Mouse (Mus musculus): ENCODE data around the gene Rhox3f. TPM values are rescaled to one million over a fixed set of nuclear protein-coding genes. Genes with fewer than 3 reads are reported as not detected.
"Not testable (repeated sequence)": the region's sequence is repeated elsewhere in the genome, so short reads cannot be mapped to it uniquely, and the experiment has no call there.

Rhox3f gene
- polyA plus RNA-seq (2012; ENCODE audit: insufficient read depth, low replicate concordance), result not detected in 2 replicates

DNA sequence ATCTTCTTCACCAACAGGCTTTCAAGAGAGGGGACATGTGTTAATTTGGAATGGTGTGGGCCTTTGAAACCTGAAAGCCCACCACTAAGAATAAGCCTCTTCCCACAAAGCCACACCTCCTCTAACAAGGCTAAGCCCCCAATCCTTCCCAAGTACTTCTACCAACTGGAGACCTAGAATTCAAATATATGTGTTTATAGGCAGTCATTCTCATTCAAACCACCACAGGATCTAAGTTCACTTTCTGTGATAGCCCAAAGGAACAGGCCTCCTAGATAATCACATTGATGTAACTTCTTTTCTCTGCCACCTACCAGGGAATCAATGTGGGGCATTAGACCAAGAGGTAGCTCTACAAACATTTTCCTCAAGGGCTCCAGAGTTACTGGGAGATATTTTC, at the start of gene Rhox3f:
Gene Rhox3f (plus strand): TSS at position 301 of the 400 bp plus-strand sequence.
- not testable (repeated sequence) for H3K36me3 ChIP-seq (replicated peaks; ENCODE audit: low read length); H3K27me3 ChIP-seq (replicated peaks); H3K9me3 ChIP-seq; H3K4me3 ChIP-seq (replicated peaks); H3K4me1 ChIP-seq

GRCm38 (mm10) chrX:37541719-37542118, 39.1 kb upstream of the Rhox3f start, which contains the start of gene Rhox3e:
TSS of gene Rhox3e (plus strand) at chrX:37542019.
- not testable (repeated sequence) for H3K4me1 ChIP-seq; H3K9me3 ChIP-seq; H3K27me3 ChIP-seq (replicated peaks); H3K36me3 ChIP-seq (replicated peaks; ENCODE audit: low read length); H3K4me3 ChIP-seq (replicated peaks)

- not testable (repeated sequence) for H3K9me3 ChIP-seq; H3K27me3 ChIP-seq (replicated peaks); H3K36me3 ChIP-seq (replicated peaks; ENCODE audit: low read length); H3K4me1 ChIP-seq; H3K4me3 ChIP-seq (replicated peaks)
These were observed 23.7 kb upstream of the Rhox3f start, which contains the start of gene Rhox4e for GRCm38 (mm10) chrX:37557112-37557511. TSS of gene Rhox4e (plus strand) at chrX:37557412.

DNA sequence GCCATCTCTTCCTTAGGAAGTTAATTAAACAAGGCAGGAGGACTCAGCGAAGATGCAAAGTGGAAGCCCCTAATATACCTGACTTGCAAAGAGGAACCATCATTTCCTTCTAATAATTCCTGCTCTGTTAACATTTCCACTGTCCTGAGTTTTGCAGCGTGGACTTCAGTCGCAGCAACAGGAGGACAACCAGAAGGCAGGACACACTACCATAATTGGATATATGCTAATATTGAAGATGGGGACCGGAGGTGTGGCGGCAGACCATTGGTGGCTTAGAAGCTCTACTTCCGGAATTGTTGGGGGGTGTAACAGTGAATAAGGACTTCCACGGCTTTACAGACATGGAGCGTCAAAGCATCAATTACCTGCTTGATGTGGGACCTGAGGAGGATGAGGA, 9.7 kb upstream of the Rhox3f start, which contains the start of gene Rhox2f:
Gene Rhox2f (plus strand): TSS at position 301 of the 400 bp plus-strand sequence.
- not testable (repeated sequence) for H3K9me3 ChIP-seq; H3K27me3 ChIP-seq (replicated peaks); H3K4me3 ChIP-seq (replicated peaks); H3K4me1 ChIP-seq; H3K36me3 ChIP-seq (replicated peaks; ENCODE audit: low read length)

DNA sequence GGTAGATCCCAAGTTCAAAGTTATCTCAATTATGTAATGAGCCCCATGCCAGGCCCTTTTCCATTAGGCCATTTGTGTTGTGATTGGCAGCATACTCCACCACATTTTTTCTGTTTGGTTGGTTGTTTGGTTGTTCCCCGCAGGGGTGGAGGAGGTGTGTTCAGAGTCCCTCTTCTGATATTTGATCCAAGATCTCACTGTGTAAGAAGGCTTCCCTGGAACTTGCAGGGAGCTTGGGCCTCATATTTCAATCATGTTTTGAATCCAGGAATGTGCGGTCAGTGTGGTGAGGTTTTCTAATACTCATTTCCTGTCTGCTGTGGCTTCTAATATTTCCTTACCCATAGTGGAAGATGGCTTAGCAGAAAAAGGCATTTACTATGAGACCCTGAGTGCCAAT, 8.2 kb upstream of the Rhox3f start:
- not testable (repeated sequence) for H3K4me3 ChIP-seq (replicated peaks); H3K36me3 ChIP-seq (replicated peaks; ENCODE audit: low read length); H3K4me1 ChIP-seq; H3K9me3 ChIP-seq; H3K27me3 ChIP-seq (replicated peaks)

- H3K4me1 ChIP-seq; H3K36me3 ChIP-seq (replicated peaks; ENCODE audit: low read length); H3K27me3 ChIP-seq (replicated peaks); H3K4me3 ChIP-seq (replicated peaks); H3K9me3 ChIP-seq: not testable (repeated sequence)
These were observed 26.8 kb downstream of the Rhox3f start, which contains the start of gene Rhox4f for GRCm38 (mm10) chrX:37607604-37608003. TSS of gene Rhox4f (minus strand) at chrX:37607704.

DNA sequence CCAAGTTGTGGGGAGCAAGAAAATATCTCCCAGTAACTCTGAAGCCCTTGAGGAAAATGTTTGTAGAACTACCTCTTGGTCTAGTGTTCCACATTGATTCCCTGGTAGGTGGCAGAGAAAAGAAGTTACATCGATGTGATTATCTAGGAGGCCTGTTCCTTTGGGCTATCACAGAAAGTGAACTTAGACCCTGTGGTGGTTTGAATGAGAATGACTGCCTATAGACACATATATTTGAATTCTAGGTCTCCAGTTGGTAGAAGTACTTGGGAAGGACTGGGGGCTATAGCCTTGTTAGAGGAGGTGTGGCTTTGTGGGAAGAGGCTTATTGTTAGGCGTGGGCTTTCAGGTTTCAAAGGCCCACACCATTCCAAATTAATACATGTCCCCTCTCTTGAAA, 47.7 kb downstream of the Rhox3f start, which contains the start of gene Rhox3g:
Gene Rhox3g (minus strand): TSS at position 101 of the 400 bp plus-strand sequence.
- not testable (repeated sequence) for H3K9me3 ChIP-seq; H3K4me1 ChIP-seq; H3K4me3 ChIP-seq (replicated peaks); H3K36me3 ChIP-seq (replicated peaks; ENCODE audit: low read length); H3K27me3 ChIP-seq (replicated peaks)

Other genes with a start within 250 kb of the Rhox3f start
- not detected in 2 replicates for gene Rhox3a2, start 201.0 kb upstream of the Rhox3f start, polyA plus RNA-seq (2012; ENCODE audit: insufficient read depth, low replicate concordance)
- gene Rhox4a2, start 190.1 kb upstream of the Rhox3f start, polyA plus RNA-seq (2012; ENCODE audit: insufficient read depth, low replicate concordance), result not detected in 2 replicates
- not detected in 2 replicates for gene Rhox2b, start 168.9 kb upstream of the Rhox3f start, polyA plus RNA-seq (2012; ENCODE audit: insufficient read depth, low replicate concordance)
- gene Rhox4b, start 148.5 kb upstream of the Rhox3f start, polyA plus RNA-seq (2012; ENCODE audit: insufficient read depth, low replicate concordance), result not detected in 2 replicates
- not detected in 2 replicates for gene Rhox2c, start 127.3 kb upstream of the Rhox3f start, polyA plus RNA-seq (2012; ENCODE audit: insufficient read depth, low replicate concordance)
- gene Rhox3c, start 122.4 kb upstream of the Rhox3f start, polyA plus RNA-seq (2012; ENCODE audit: insufficient read depth, low replicate concordance), result not detected in 2 replicates
- not detected in 2 replicates for gene Rhox4c, start 100.7 kb upstream of the Rhox3f start, polyA plus RNA-seq (2012; ENCODE audit: insufficient read depth, low replicate concordance)
- gene Rhox2d, start 87.6 kb upstream of the Rhox3f start, polyA plus RNA-seq (2012; ENCODE audit: insufficient read depth, low replicate concordance), result not detected in 2 replicates
- not detected in 2 replicates for gene Rhox4d, start 66.6 kb upstream of the Rhox3f start, polyA plus RNA-seq (2012; ENCODE audit: insufficient read depth, low replicate concordance)
- not detected in 2 replicates for gene Rhox2e, start 50.5 kb upstream of the Rhox3f start, polyA plus RNA-seq (2012; ENCODE audit: insufficient read depth, low replicate concordance)
- not detected in 2 replicates for gene Rhox3e, start 39.0 kb upstream of the Rhox3f start, polyA plus RNA-seq (2012; ENCODE audit: insufficient read depth, low replicate concordance)
- gene Rhox4e, start 23.6 kb upstream of the Rhox3f start, polyA plus RNA-seq (2012; ENCODE audit: insufficient read depth, low replicate concordance), result 0.09 TPM in 1 of 2 replicates, not detected in the other
- gene Rhox2f, start 9.6 kb upstream of the Rhox3f start, polyA plus RNA-seq (2012; ENCODE audit: insufficient read depth, low replicate concordance), result not detected in 2 replicates
- gene Rhox4f, start 26.7 kb downstream of the Rhox3f start, polyA plus RNA-seq (2012; ENCODE audit: insufficient read depth, low replicate concordance), result not detected in 2 replicates
- gene Rhox3g, start 47.6 kb downstream of the Rhox3f start, polyA plus RNA-seq (2012; ENCODE audit: insufficient read depth, low replicate concordance), result not detected in 2 replicates
- not detected in 2 replicates for gene Rhox2g, start 62.5 kb downstream of the Rhox3f start, polyA plus RNA-seq (2012; ENCODE audit: insufficient read depth, low replicate concordance)
- not detected in 2 replicates for gene Rhox4g, start 70.3 kb downstream of the Rhox3f start, polyA plus RNA-seq (2012; ENCODE audit: insufficient read depth, low replicate concordance)
- gene Rhox3h, start 87.8 kb downstream of the Rhox3f start, polyA plus RNA-seq (2012; ENCODE audit: insufficient read depth, low replicate concordance), result not detected in 2 replicates
- gene Rhox2h, start 92.3 kb downstream of the Rhox3f start, polyA plus RNA-seq (2012; ENCODE audit: insufficient read depth, low replicate concordance), result not detected in 2 replicates
- not detected in 2 replicates for gene Rhox5, start 223.8 kb downstream of the Rhox3f start, polyA plus RNA-seq (2012; ENCODE audit: insufficient read depth, low replicate concordance)
- not detected in 2 replicates for gene Rhox6, start 245.9 kb downstream of the Rhox3f start, polyA plus RNA-seq (2012; ENCODE audit: insufficient read depth, low replicate concordance)

All from megakaryocyte, embryonic 14.5 days (primary cell).